Mouse (Mus musculus): Measurements from ENCODE around the gene Gm49486.

GRCm38 (mm10) chr15:79285399-79285798 lies 56.2 kb downstream of the Gm49486 start, which contains the start of gene Baiap2l2:
- no peak for TF ChIP-seq CTCF (IDR thresholded peaks at IDR 0.05; ENCODE audit: insufficient read depth, low read length)
- TF ChIP-seq POLR2A (IDR thresholded peaks at IDR 0.05; ENCODE audit: borderline replicate concordance, extremely low read depth, low read depth, low read length), result no peak
